Mouse (Mus musculus) heart, embryonic 11.5 days (tissue): Measurements from ENCODE around the gene Tenm2. TPM values are rescaled to one million over a fixed set of nuclear protein-coding genes. Genes with fewer than 3 reads are reported as not detected.
A peak's percentile ranks its signal among the peaks of the same experiment; 100 is the strongest.

ENCODE experiments used
- ATAC-seq: fragments of 200-750 bp; cut with Nextera tagmentation; replicated peaks from 2 replicates; pipeline ENCODE4 v1.8.0; 2017; ENCODE audit warnings: moderate library complexity; ENCODE audit not compliant: insufficient number of reproducible peaks, low FRiP score, low TSS enrichment
- H3K27ac ChIP-seq: fragments of 300-500 bp; sonication (generic); 2 replicates; pipeline ENCODE4 v1.5.1; 2014; ENCODE audit warnings: mild to moderate bottlenecking, low read depth, low read length
- H3K27me3 ChIP-seq: fragments of 300-500 bp; sonication (generic); 2 replicates; pipeline ENCODE4 v1.6.1; 2014; ENCODE audit warnings: mild to moderate bottlenecking, low read length, mixed read lengths; ENCODE audit not compliant: control insufficient read depth, insufficient read depth
- H3K36me3 ChIP-seq: fragments of 300-500 bp; sonication (generic); 2 replicates; pipeline ENCODE4 v1.6.1; 2014; ENCODE audit warnings: mild to moderate bottlenecking, low read length, moderate library complexity, mixed read lengths; ENCODE audit not compliant: control insufficient read depth, insufficient read depth
- H3K4me1 ChIP-seq: fragments of 300-500 bp; sonication (generic); 2 replicates; pipeline ENCODE4 v1.6.1; 2014; ENCODE audit warnings: low read length; ENCODE audit not compliant: control insufficient read depth, insufficient read depth
- H3K4me2 ChIP-seq: fragments of 300-500 bp; sonication (generic); 2 replicates; pipeline ENCODE4 v1.6.1; 2014; ENCODE audit warnings: mild to moderate bottlenecking, moderate library complexity
- H3K4me3 ChIP-seq: fragments of 300-500 bp; sonication (generic); 2 replicates; pipeline ENCODE4 v1.5.1; 2014; ENCODE audit warnings: low read depth, low read length
- H3K9ac ChIP-seq: fragments of 300-500 bp; sonication (generic); 2 replicates; pipeline ENCODE4 v1.6.1; 2014; ENCODE audit warnings: mild to moderate bottlenecking, low read depth, low read length, moderate library complexity
- H3K9me3 ChIP-seq: fragments of 300-500 bp; sonication (generic); replicated peaks from 2 replicates; pipeline ENCODE4 v1.6.1; 2016; ENCODE audit warnings: low read length; ENCODE audit not compliant: control insufficient read depth
- WGBS: fragments of 180-500 bp; shearing (Covaris S2); extraction: QIAGEN DNeasy Blood & Tissue Kit; methylation state at CpG from one replicate; pipeline ENCODE4 v1.1.7; 2014; ENCODE audit not compliant: insufficient replicate concordance; 5-methylcytosine and 5-hydroxymethylcytosine counted together
- polyA plus RNA-seq: library from polyadenylated mRNA; unstranded; fragments of >200 nt; fragmentation: Nextera tagmentation; extraction: Ambion mirVana; gene quantifications from 2 replicates; pipeline ENCODE4 v1.2.1, GENCODE M21; 2014

The Tenm2 gene
- polyA plus RNA-seq: 1.4 TPM in 2 replicates

DNA sequence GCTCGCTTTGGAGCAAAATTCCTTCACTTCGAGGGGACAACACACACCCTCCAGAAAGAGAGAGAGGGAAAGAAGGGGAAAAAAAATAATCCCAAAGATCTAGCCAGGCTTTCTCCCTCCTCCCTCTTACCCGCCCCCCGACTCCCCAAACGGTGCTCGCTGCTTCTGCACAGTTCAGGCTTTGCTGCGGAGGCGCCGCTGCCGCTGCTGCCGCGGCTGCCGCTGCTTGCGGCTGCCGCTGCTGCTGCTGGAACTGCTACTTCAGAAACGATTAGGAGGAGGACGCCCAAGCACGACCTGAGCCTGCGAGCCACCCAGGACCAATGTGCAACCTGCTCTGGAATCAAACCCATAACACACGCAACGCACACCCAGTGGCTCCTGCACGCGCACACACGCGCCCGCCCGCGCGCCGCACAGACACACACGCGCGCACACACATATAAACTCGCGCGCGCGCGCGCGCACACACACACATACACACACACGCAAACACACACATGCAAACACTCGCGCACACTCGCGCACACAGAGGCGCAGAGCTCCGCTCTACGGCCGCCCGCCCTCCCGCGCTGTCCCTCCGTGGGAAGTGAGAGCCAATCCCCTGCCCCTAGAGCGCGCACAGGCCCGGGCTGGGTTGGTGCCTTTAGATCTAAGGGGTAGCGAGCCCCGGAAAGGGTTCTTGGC is at the start of gene Tenm2:
Gene Tenm2 (minus strand): TSS at position 51 of the 687 bp plus-strand sequence.
- H3K4me3 ChIP-seq: peak within 1 kb of the TSS; percentile 77
- H3K36me3 ChIP-seq: no peaks in the 10 kb centered on the region
- peaks cover 13% of the 10 kb centered on the region for H3K27me3 ChIP-seq
- WGBS: under 1% methylated on average over 55 of the region's 59 CpGs
- no peaks in the 10 kb centered on the region for H3K9me3 ChIP-seq
- H3K27ac ChIP-seq: no peak within 1 kb of the TSS
- peak; percentile 87 for ATAC-seq
- peak within 1 kb of the TSS; percentile 94 for H3K4me2 ChIP-seq
- peak within 1 kb of the TSS; percentile 72 for H3K9ac ChIP-seq
- peaks cover 3% of the 10 kb centered on the region; the same call in 1 of the 2 replicates for H3K4me1 ChIP-seq

DNA sequence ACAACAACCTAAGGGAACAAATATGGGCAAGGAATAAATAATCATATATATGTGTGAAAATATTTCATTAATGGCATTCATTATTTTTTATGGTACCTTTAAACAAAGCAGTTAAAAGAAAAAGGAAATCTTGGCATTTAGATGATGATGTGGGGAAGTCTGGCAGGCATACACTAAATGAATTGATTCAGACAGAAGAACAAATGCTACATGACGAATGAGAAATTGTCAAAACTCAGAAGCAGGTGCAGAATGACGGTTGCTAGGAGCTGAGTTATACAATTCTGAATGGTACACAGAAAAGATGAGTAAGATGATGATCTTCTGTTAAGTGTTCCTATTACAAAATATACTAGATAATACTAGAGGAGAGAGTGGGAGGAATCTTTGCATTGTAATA is 49.4 kb upstream of the Tenm2 start:
- Histone ChIP-seq H3K4me3 (no peak overlapping the region), H3K9ac (no peak overlapping the region), H3K4me1 (no peaks in the 10 kb centered on the region), H3K27ac (no peak overlapping the region), H3K9me3 (no peaks in the 10 kb centered on the region), H3K27me3 (no peaks in the 10 kb centered on the region), H3K36me3 (no peaks in the 10 kb centered on the region), H3K4me2 (no peak overlapping the region)
- no peak for ATAC-seq
- WGBS: 82% methylated on average over 2 of the region's 2 CpGs

DNA sequence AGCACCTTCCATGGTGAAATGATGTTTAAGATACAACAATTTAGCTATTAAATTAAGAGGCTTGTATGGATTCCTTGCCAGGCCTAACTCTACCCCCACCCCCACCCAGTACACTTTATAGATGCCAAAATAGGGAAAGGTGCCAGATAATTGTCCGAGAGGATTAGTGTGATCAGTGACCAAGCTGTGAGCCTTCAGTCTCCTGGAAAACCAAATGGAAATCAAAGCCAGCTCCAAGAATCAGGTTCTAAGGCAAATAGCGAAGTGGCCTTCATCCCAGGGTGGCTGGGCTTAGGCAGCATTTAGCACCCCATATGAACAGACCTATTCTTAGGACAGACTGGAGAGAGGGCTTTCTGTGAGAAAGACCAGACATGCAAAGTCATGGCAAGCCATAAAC is 13.0 kb upstream of the Tenm2 start:
- no peak overlapping the region for H3K9ac ChIP-seq
- no peaks in the 10 kb centered on the region for H3K36me3 ChIP-seq
- no peak for ATAC-seq
- no peaks in the 10 kb centered on the region for H3K27me3 ChIP-seq
- WGBS: 47% methylated on average over 2 of the region's 2 CpGs
- H3K27ac ChIP-seq: no peak overlapping the region
- no peaks in the 10 kb centered on the region for H3K4me1 ChIP-seq
- no peak overlapping the region for H3K4me3 ChIP-seq
- no peak overlapping the region for H3K4me2 ChIP-seq
- no peaks in the 10 kb centered on the region for H3K9me3 ChIP-seq

DNA sequence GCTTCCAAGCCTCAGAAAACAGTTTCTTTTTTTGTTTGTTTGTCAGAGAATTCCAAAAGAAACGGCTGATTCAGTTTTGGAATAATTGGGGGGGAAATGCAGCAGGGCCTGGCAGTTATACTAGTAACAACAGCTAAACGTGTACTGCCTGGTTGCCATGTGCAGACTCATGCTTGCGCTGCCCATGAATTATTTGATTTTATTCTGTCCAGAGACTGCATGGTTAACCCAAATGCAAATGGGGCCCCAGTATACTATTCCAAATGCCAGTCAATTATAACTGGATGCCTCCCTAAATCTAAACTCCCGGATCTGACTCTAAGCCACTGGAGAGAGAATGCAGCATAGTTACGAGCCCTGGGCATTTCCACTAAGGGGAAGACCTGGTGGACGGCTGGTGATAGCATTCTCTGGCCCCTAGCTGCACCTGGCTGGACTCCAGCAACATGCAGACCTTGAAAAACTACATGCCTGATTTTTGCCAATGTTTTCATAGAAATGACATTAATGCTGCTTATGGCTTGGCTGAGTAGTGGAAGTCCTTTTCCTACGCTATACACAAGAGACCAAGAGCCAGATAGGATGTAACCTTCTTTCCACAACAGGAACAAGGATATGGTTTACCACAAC is 1.4 kb upstream of the Tenm2 start:
- Histone ChIP-seq H3K4me1 (peaks cover 3% of the 10 kb centered on the region; the same call in 1 of the 2 replicates), H3K36me3 (no peaks in the 10 kb centered on the region), H3K27me3 (peaks cover 13% of the 10 kb centered on the region), H3K4me2 (peak overlapping the region; percentile 94), H3K9ac (no peak overlapping the region; the same call in 1 of the 2 replicates), H3K9me3 (no peaks in the 10 kb centered on the region), H3K4me3 (peak overlapping the region; percentile 77), H3K27ac (no peak overlapping the region)
- WGBS: 46% methylated on average over 7 of the region's 7 CpGs
- no peak for ATAC-seq

DNA sequence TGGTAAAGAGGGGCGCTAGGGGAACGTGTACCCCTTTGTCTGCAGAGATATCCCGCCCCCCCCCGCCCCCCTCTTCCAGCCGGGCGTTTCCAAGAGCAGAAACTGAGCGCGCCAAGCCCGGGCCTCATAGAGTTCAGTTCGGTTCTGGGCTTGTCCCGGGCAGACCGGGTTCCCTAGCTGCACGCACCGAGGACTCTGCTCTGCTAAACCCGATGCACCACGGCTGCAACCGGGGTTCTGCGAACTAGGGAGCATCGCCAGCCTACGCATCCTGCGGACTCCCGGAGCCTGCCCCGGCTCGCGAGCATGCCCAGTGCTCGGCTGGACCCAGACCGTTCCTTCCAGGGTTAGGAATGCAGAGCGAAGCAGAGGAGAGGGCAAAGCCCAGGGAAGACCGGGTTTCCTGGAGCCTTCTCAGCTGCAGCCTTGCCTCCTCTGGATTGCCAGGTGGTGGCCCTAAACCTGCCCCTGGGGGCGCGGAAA is 878 bp upstream of the Tenm2 start:
- H3K36me3 ChIP-seq: no peaks in the 10 kb centered on the region
- peak overlapping the region; percentile 94 for H3K4me2 ChIP-seq
- peak; percentile 79; the same call in 1 of the 2 replicates for ATAC-seq
- peaks cover 3% of the 10 kb centered on the region; the same call in 1 of the 2 replicates for H3K4me1 ChIP-seq
- peak overlapping the region; percentile 72 for H3K9ac ChIP-seq
- WGBS: under 1% methylated on average over 26 of the region's 31 CpGs
- no peak overlapping the region for H3K27ac ChIP-seq
- H3K27me3 ChIP-seq: peaks cover 13% of the 10 kb centered on the region
- H3K4me3 ChIP-seq: peak overlapping the region; percentile 77
- no peaks in the 10 kb centered on the region for H3K9me3 ChIP-seq

DNA sequence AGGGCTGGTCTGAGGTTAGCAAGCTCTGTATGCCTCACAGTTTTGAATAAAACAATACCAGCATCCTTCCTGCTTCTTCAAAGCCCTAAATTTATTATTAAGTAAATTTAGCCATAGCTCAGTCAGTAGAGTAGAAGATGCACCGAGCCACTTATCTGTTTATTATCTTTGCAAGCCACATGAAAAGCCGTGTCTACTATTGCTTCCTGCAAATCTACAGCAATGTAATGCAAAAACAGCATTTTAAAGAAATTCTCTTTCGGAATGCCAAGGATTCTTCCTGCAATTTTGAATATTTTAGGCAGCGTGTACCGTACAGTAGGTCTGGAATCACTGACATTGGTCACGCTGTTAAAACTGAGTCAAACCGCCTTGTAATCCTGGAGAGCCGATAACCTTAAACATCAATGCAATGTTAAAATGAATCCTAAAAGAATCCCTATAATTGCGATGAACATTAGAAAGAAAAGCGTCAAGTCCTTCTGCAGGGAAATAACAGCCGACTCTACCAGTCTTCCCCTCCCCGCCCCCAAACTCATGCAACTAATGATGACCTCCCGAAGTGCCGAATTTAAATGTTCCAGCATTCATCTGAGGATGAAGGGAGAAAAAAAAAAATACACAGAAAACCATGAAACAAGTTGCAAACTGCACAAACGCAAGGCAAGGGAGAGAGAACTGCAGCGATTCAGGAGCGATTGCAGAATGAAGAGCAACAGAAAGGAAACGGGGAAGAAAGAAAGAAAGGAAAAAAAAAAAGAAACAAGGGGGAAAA is 556 bp downstream of the Tenm2 start:
- H3K4me3 ChIP-seq: peak overlapping the region; percentile 77
- H3K9ac ChIP-seq: peak overlapping the region; percentile 72
- ATAC-seq: no peak
- no peak overlapping the region for H3K27ac ChIP-seq
- no peaks in the 10 kb centered on the region for H3K36me3 ChIP-seq
- H3K4me1 ChIP-seq: peaks cover 3% of the 10 kb centered on the region; the same call in 1 of the 2 replicates
- no peaks in the 10 kb centered on the region for H3K9me3 ChIP-seq
- WGBS: 7% methylated on average over 18 of the region's 18 CpGs
- peaks cover 13% of the 10 kb centered on the region for H3K27me3 ChIP-seq
- H3K4me2 ChIP-seq: peak overlapping the region; percentile 94

DNA sequence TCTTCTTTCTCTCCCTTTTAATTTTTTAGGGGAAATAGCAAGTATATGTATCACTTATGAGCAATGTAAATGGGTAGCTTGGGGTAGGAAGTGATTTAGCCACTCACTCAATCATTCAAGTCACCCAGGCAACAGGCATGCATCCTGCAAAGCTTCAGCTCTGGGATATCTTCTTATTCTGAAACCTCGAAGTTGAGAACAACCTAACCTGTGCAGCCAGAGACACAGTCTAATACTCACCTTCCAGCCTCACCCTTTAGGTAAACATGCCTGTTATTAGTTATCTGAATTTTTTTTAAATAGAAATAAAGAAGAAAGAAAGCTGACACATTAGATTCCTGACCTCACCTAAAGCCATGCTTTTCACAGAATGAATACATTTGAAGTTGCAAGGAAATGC is 8.4 kb downstream of the Tenm2 start:
- no peak for ATAC-seq
- H3K9me3 ChIP-seq: no peaks in the 10 kb centered on the region
- WGBS: 50% methylated on average over 1 of the region's 1 CpGs
- no peaks in the 10 kb centered on the region for H3K27me3 ChIP-seq
- H3K4me3 ChIP-seq: no peak overlapping the region
- no peak overlapping the region for H3K27ac ChIP-seq
- H3K4me2 ChIP-seq: no peak overlapping the region
- no peak overlapping the region for H3K9ac ChIP-seq
- no peaks in the 10 kb centered on the region for H3K4me1 ChIP-seq
- H3K36me3 ChIP-seq: no peaks in the 10 kb centered on the region

DNA sequence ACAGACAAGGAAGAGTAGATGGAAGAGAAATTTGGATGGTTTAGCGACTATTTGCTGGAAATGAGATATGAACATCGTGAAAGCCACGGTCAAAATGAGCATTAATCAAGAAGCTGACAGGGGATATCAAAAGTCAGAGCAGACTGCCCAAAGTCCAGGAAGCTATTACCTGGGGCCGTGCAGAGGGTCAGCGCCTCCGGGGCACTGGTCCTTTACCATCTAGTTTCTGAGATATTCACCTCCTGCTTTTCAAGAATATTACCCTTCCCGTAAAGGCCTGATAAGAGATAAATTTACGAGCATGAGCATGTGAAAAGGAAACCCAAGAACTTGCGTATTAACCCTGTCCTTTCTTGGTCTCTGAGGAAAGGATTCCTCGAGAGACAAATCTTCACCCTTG is 8.8 kb downstream of the Tenm2 start:
- no peak overlapping the region for H3K4me3 ChIP-seq
- H3K4me1 ChIP-seq: no peaks in the 10 kb centered on the region
- no peaks in the 10 kb centered on the region for H3K36me3 ChIP-seq
- 65% methylated on average over 10 of the region's 10 CpGs for WGBS
- no peaks in the 10 kb centered on the region for H3K9me3 ChIP-seq
- H3K27me3 ChIP-seq: peaks cover 3% of the 10 kb centered on the region; the same call in 1 of the 2 replicates
- ATAC-seq: no peak
- no peak overlapping the region for H3K9ac ChIP-seq
- no peak overlapping the region for H3K4me2 ChIP-seq
- H3K27ac ChIP-seq: no peak overlapping the region
